Mouse (Mus musculus): Measurements from ENCODE around the gene D17H6S53E.

DNA sequence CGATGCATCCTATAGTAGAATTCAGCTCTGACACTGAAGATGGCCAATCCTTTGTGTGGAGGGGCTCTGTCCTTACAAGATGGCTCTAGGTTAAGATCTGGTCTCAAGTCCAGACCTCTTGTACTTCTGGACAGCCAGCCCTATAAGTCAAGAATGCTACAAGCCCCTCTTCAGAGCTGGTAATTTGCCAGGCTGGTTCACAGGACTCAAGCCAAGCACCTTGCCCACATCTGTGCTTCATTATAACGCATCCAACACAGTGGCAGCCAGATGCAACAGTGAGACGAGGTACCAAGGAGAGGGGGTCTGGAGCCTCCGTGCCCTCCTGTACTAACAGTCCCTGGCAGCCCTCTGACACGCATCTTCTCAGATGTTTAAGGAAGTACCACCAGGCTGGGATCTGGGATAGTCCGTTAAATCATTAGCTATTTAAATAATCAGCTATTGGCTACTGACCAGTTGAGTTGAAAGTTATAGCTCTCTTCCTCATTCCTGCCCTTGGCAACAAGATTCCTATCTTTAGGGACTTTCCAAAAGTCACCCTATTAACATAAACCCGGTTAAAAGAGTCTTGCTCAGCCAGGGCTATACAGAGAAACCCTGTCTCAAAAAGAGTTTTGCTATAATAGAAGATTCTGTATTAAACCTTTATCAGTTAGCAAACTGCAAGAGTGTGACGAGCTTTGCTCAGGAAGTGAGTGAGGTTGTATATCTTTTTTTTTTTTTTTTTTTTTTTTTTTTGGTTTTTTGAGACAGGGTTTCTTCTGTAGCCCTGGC is 48.2 kb downstream of the D17H6S53E start:
- no peak for TF ChIP-seq EP300 (IDR thresholded peaks at IDR 0.05; ENCODE audit: insufficient read depth, low read depth, low read length)
- TF ChIP-seq POLR2A (IDR thresholded peaks at IDR 0.05; ENCODE audit: insufficient read depth, low read depth, low read length) = no peak
- no peak for TF ChIP-seq CTCF (IDR thresholded peaks at IDR 0.05)

Data from heart, adult 2 months (tissue).